Mouse (Mus musculus) heart, embryonic 14.5 days (tissue): ENCODE results near the gene Gm9999. TPM values are rescaled to one million over a fixed set of nuclear protein-coding genes. Genes with fewer than 3 reads are reported as not detected.

ENCODE experiments used
- ATAC-seq: fragments of 200-750 bp; cut with Nextera tagmentation; 2 replicates; pipeline ENCODE4 v1.8.0; 2017; ENCODE audit warnings: low read depth, moderate TSS enrichment; ENCODE audit not compliant: insufficient number of reproducible peaks, insufficient read depth, low FRiP score
- H3K27ac ChIP-seq, 2 experiments: fragments of 200-500 bp in 1 of 2; fragments of 300-500 bp in 1 of 2; sonication (generic) in 1 of 2; replicated peaks in 1 of 2; 2 replicates each; pipeline ENCODE4 v1.5.1; 2012 to 2014; ENCODE audit warnings: low read depth in 2 of 2, low read length in 2 of 2, control low read depth in 1 of 2, mild to moderate bottlenecking in 1 of 2, mixed read lengths in 1 of 2; ENCODE audit not compliant: control insufficient read depth in 1 of 2, insufficient read depth in 1 of 2
- H3K27me3 ChIP-seq: fragments of 300-500 bp; sonication (generic); 2 replicates; pipeline ENCODE4 v1.6.1; 2014; ENCODE audit warnings: mild to moderate bottlenecking, low read length, control low read depth; ENCODE audit not compliant: control insufficient read depth, insufficient read depth
- H3K36me3 ChIP-seq: fragments of 300-500 bp; sonication (generic); 2 replicates; pipeline ENCODE4 v1.6.1; 2014; ENCODE audit warnings: mild to moderate bottlenecking, control low read depth, low read length, mixed read lengths; ENCODE audit not compliant: control insufficient read depth, insufficient read depth
- H3K4me1 ChIP-seq, 2 experiments: fragments of 200-500 bp in 1 of 2; fragments of 300-500 bp in 1 of 2; sonication (generic) in 1 of 2; 2 replicates each; pipeline ENCODE4 v1.6.1; 2012 to 2014; ENCODE audit warnings: low read length in 2 of 2, control low read depth in 1 of 2, mixed read lengths in 1 of 2; ENCODE audit not compliant: control insufficient read depth in 2 of 2, insufficient read depth in 2 of 2
- H3K4me2 ChIP-seq: fragments of 300-500 bp; sonication (generic); 2 replicates; pipeline ENCODE4 v1.6.1; 2014; ENCODE audit warnings: mild to moderate bottlenecking, low read length
- H3K4me3 ChIP-seq, 2 experiments: fragments of 200-500 bp in 1 of 2; fragments of 300-500 bp in 1 of 2; sonication (generic) in 1 of 2; 2 replicates each; pipeline ENCODE4 v1.5.1; 2012 to 2014; ENCODE audit warnings: low read length in 2 of 2, mild to moderate bottlenecking in 2 of 2, control low read depth in 1 of 2, low read depth in 1 of 2, moderate library complexity in 1 of 2; ENCODE audit not compliant: control insufficient read depth in 1 of 2, insufficient read depth in 1 of 2
- H3K9ac ChIP-seq: fragments of 300-500 bp; sonication (generic); 2 replicates; pipeline ENCODE4 v1.6.1; 2014; ENCODE audit warnings: mild to moderate bottlenecking, low read length
- H3K9me3 ChIP-seq: fragments of 300-500 bp; sonication (generic); 2 replicates; pipeline ENCODE4 v1.6.1; 2016; ENCODE audit warnings: low read length, control low read depth; ENCODE audit not compliant: control insufficient read depth
- WGBS: fragments of 180-500 bp; shearing (Covaris S2); extraction: QIAGEN DNeasy Blood & Tissue Kit; methylation state at CpG from one replicate; pipeline ENCODE4 v1.1.7; 2014; 5-methylcytosine and 5-hydroxymethylcytosine counted together
- polyA plus RNA-seq: library from polyadenylated mRNA; unstranded; fragments of >200 nt; fragmentation: Nextera tagmentation; extraction: Ambion mirVana; gene quantifications from 2 replicates; pipeline ENCODE4 v1.2.1, GENCODE M21; 2014

Gene Gm9999
- polyA plus RNA-seq, 1 experiment from 2014 or later, result not detected

GRCm38 (mm10) chr7:46999983-47000643, 16.7 kb downstream of the Gm9999 start:
- Histone ChIP-seq H3K4me1 (peaks cover 7 to 54% of the 10 kb centered on the region in 2 experiments; a peak in 3 of 4 replicates), H3K9ac (no peak overlapping the region)
- whole genome bisulfite sequencing, result 73% methylated on average over 8 of the region's 8 CpGs

DNA sequence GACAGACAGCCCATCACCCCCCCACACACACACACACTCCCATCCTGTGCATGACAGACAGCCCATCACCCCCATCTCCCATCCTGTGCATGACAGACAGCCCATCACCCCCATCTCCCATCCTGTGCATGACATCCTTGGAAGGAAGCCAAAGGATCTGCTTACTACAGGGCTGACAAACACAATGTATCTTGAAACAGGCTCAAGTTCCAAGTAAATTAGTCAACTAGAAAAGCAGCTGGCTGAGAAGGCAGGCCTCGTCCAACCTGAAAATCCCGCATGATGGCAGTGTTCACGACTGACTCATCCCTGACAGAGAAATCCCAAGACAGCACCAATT, 17.2 kb downstream of the Gm9999 start:
- Histone ChIP-seq H3K4me3 (no peak overlapping the region), H3K27me3 (no peaks in the 10 kb centered on the region), H3K9ac (no peak overlapping the region), H3K9me3 (no peaks in the 10 kb centered on the region), H3K4me2 (no peak overlapping the region), H3K36me3 (peaks cover 39% of the 10 kb centered on the region), H3K27ac (peak overlapping the region in 1 of 2 experiments; percentile 33; a peak in 1 of 4 replicates), H3K4me1 (peaks cover 7 to 54% of the 10 kb centered on the region in 2 experiments; a peak in 3 of 4 replicates)
- peak; percentile 63; the same call in 1 of the 2 replicates for ATAC-seq
- 56% methylated on average over 3 of the region's 3 CpGs for WGBS

More at GRCm38 (mm10) chr7:46999983-47000643, 16.7 kb downstream of the Gm9999 start:
- no peak for ATAC-seq
- Histone ChIP-seq H3K27me3 (no peaks in the 10 kb centered on the region), H3K9me3 (no peaks in the 10 kb centered on the region), H3K27ac (peak overlapping the region in 1 of 2 experiments; percentile 33; a peak in 1 of 4 replicates), H3K4me2 (no peak overlapping the region), H3K4me3 (no peak overlapping the region), H3K36me3 (peaks cover 44% of the 10 kb centered on the region)

DNA sequence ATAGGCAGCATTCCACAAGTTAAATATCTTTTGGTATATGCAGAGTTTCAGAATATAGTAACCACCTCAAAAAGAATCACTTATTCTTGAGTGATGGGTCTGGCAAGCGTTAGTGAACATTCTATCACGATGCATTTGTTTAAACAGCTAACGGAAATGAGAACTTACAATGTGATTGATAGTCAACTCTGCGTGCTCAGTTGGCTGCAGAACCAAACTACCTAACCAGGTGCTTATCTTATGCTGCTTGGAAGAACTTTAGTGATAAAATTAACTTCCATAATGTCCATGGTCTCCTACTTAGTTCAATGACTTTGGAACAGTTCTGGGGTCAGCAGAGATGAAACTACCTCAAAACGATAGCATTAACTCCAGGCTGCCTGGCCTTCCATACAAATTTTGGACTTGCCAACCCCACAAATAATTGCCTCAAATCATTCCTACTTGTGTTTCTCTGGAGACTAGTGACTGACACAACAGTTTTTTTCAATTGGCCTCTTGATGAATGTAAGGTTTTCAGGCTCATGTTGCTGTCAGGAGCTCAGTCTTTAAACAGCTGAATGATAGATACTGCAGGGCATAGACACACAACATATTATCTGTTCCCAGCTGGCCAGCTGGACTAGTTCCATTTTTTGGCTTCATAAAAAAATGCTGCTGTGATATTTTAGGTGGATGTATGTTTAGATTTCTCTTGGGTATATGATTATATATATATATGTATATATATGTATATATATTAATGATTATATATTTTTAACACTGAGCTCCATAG, 17.9 kb downstream of the Gm9999 start:
- Histone ChIP-seq H3K36me3 (peaks cover 32% of the 10 kb centered on the region), H3K9me3 (no peaks in the 10 kb centered on the region), H3K4me3 (no peak overlapping the region), H3K9ac (no peak overlapping the region), H3K4me2 (no peak overlapping the region), H3K27me3 (no peaks in the 10 kb centered on the region), H3K4me1 (peaks cover 7 to 54% of the 10 kb centered on the region in 2 experiments; a peak in 3 of 4 replicates), H3K27ac (no peak overlapping the region)
- WGBS, result 65% methylated on average over 5 of the region's 5 CpGs
- no peak for ATAC-seq

DNA sequence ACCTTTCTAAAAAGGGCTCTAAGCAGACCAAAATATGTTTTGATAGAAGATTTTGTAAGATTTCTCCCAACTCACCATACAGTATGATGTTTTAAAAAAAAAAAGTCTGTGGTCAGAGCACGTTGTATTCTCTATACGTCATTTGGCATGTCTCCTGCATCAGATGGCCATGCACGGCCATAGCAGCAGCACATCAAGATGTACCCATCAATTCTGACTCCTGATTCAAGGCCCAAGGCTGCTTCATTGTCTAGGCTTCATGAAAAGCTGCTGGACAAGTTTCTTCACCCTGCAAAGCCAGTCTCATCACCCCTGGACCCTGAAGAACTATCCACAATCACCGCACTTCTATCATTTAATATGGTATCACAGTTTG, 18.5 kb downstream of the Gm9999 start:
- no peak overlapping the region for H3K4me3 ChIP-seq
- peaks cover 7 to 57% of the 10 kb centered on the region in 2 experiments; a peak in 3 of 4 replicates for H3K4me1 ChIP-seq
- no peak for ATAC-seq
- H3K27me3 ChIP-seq, result no peaks in the 10 kb centered on the region
- H3K9me3 ChIP-seq, result no peaks in the 10 kb centered on the region
- H3K9ac ChIP-seq, result peak overlapping the region; percentile 8; the same call in 1 of the 2 replicates
- 70% methylated on average over 4 of the region's 4 CpGs for WGBS
- H3K27ac ChIP-seq, result no peak overlapping the region
- H3K4me2 ChIP-seq, result no peak overlapping the region
- peaks cover 26% of the 10 kb centered on the region for H3K36me3 ChIP-seq

DNA sequence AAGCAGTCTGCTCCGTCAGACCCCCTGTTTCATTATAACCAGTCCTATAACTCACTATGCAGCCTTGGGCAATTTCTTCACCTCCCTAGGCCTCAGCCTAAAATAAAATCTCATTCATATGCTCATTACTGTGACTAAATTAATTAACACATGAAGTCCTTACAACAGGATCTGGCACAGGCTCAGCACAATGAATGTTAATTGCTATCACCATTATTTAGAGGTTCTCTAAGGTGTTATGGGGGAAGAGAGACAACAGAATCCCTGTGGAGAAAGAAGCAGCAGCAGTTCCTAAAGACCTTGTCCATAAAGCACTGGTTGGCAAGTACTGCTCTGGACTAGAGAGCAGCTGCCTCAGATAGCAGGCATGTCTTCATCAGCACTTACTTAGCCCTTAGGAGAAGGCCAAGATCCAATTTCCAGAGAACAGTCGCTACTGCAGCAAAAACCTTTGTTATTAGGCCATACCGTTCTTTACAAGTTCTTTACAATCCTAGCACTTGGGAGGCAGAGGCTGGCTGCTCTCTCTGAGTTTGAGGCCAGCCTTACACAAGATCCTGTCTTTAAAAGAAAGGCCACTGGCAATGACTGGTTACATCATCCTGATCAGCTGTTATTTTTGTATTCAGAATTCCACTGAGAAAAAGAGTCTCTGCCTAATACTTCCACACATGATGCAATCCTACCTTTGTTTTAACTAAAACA, 20.2 kb downstream of the Gm9999 start:
- Histone ChIP-seq H3K4me3 (no peak overlapping the region), H3K9ac (peak overlapping the region; percentile 7; the same call in 1 of the 2 replicates), H3K9me3 (no peaks in the 10 kb centered on the region), H3K36me3 (peaks cover 9% of the 10 kb centered on the region), H3K27me3 (no peaks in the 10 kb centered on the region), H3K27ac (no peak overlapping the region), H3K4me1 (peaks cover 2 to 46% of the 10 kb centered on the region in 2 experiments; a peak in 3 of 4 replicates), H3K4me2 (no peak overlapping the region)
- 55% methylated on average over 3 of the region's 3 CpGs for WGBS
- no peak for ATAC-seq

DNA sequence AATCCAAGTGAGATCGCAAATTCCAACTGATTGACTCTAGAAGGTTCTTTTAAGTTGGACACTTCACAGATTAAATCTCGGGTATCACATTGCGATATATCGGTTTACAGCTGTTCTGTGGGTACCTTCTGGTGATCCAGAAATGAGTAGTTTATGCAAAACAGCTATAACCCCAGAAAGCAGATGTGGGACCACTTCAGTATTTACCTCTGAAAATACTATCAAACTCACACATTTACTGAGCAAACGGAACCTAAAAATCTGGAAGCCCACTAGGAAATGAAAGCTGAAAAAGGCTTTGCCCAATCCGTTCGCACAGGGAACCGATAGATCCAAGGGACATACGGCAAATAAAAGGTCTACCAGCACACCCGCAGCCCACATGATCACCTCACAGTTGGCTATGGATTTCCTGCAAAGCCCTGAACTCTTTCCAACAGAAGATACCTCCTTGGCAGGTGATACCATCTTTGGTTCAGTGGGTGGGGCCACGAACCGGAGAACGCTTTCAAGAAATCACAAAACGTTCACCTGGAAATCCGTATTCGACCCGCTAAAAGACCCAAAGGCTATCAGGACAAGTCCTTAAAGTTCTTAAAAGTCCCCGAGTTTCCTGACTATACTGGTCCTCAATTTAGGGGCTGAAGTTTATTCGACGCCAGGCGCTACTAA, 23.9 kb downstream of the Gm9999 start:
- Histone ChIP-seq H3K4me2 (peak overlapping the region; percentile 83), H3K4me3 (peak overlapping the region; percentile 84 to 87), H3K4me1 (peaks cover 0 to 37% of the 10 kb centered on the region in 2 experiments; a peak in 2 of 4 replicates), H3K27ac (peak overlapping the region; percentile 93 to 94), H3K36me3 (no peaks in the 10 kb centered on the region), H3K9me3 (no peaks in the 10 kb centered on the region), H3K9ac (peak overlapping the region; percentile 86), H3K27me3 (no peaks in the 10 kb centered on the region)
- no peak for ATAC-seq
- 19% methylated on average over 21 of the region's 21 CpGs for WGBS

GRCm38 (mm10) chr7:47007818-47008167, 24.4 kb downstream of the Gm9999 start:
- peak overlapping the region; percentile 83 for H3K4me2 ChIP-seq
- peak; percentile 49 for ATAC-seq
- no peaks in the 10 kb centered on the region for H3K36me3 ChIP-seq
- peaks cover 2 to 31% of the 10 kb centered on the region in 2 experiments; a peak in 3 of 4 replicates for H3K4me1 ChIP-seq
- H3K27me3 ChIP-seq, result no peaks in the 10 kb centered on the region
- whole genome bisulfite sequencing, result under 1% methylated on average over 25 of the region's 25 CpGs
- H3K4me3 ChIP-seq, result peak overlapping the region; percentile 84 to 87
- peak overlapping the region; percentile 86 for H3K9ac ChIP-seq
- peak overlapping the region; percentile 93 to 94 for H3K27ac ChIP-seq
- H3K9me3 ChIP-seq, result no peaks in the 10 kb centered on the region
